Mouse (Mus musculus) right cerebral cortex, postnatal 10 days (tissue): Measurements from ENCODE around the gene Pom121.
"Not testable (repeated sequence)": the region's sequence is repeated elsewhere in the genome, so short reads cannot be mapped to it uniquely, and the experiment has no call there.

Experiments
- DNase-seq, 2 experiments: peaks; one replicate each; pipeline ENCODE4 v3.0.0; 2021; ENCODE audit warnings: low spot score in 2 of 2

The Pom121 gene

GRCm38 (mm10) chr5:135369196-135369595, 25.1 kb downstream of the Pom121 start:
- not testable (repeated sequence) for DNase-seq

DNA sequence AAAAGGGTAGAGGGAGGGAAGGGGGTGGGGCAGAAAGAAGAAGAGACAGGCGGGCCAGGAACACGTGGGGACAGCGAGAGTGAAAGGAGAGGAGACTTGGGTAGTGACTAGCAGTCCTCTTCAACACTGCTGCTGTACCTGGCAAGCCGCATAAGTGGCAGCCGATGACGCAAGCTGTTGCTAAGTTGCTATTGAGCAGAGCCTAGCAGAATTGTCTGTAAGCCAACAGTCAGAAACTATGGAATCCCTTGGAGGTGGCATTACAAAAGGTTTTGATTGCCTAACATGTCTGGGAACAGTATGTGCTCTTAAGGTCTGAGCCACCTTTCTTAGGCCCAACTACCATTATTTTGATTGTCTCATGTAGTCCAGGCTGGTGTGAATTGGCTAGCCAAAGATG, 26.0 kb downstream of the Pom121 start:
- DNase-seq: no peak

DNA sequence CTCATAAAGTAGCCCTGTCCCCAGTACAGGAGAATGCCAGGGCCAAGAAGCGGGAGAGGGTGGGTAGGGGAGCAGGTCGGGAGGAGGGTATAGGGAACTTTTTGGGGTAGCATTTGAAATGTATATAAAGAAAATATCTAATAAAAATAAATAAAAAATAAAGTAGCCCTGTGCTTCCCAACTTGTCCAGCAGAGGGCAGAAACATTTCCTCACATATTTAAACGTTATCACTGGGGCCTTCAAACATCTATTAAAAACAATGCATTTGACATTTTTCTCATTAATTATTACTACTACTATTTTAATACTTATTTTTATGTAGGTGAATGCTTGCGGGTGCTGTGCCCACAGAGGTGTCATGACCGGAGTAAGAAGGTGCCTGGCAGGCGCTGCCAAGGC, 26.5 kb downstream of the Pom121 start:
- DNase-seq: no peak

DNA sequence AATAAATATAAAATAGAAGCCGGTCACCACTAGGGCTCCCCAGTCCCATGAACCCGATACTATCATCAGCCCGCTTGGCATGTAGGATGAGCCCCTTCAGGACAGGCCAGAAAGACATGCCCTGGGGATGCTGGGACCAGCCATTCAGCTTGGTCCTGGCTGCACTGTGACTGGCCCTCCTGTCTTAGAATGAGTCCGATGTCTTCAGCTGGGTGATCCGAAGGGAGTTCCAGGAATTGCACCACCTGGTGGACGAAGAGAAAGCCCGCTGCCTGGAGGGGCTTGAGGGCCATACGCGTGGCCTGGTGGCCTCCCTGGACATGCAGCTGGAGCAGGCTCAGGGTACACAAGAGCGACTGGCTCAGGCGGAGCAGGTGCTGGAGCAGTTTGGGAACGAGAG, 30.8 kb downstream of the Pom121 start:
- no peak for DNase-seq

DNA sequence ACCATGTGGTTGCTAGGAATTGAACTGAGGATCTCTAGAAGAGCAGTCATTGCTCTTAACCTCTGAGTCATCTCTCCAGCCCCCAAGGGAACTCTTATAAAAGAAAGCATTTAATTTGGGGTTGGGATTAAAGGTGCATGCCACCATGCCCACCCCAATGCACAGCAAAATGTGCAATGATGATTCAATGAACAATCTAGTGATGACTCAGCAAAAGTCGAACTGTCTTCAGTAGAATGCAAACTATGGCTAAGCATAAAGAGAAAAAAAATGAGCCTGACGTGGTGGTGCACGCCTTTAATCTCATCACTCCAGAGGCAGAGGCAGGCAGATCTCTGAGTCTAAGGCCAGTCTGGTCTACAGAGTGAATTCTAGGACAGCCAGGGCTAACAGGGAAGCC, 31.8 kb downstream of the Pom121 start:
- no peak for DNase-seq

DNA sequence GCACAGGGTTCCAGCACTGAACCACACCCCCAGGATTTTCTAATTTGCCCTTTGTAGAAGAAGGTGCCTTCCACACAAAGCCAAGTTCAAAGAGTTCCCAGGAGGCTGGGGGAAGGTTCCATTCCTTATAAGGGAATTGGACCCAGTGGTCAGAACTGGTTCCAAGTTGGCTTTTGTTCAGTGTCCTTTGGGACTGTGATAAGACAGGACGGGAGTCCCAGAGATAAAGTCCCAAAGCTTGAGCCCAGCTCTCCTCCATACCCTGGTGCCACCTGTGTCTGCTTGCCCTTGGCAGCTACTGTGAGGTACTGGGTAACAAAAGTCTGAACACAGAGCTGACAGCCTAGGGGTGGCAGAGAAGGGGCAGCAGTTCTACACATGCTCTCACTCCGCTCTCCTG, 34.6 kb downstream of the Pom121 start:
- no peak for DNase-seq

DNA sequence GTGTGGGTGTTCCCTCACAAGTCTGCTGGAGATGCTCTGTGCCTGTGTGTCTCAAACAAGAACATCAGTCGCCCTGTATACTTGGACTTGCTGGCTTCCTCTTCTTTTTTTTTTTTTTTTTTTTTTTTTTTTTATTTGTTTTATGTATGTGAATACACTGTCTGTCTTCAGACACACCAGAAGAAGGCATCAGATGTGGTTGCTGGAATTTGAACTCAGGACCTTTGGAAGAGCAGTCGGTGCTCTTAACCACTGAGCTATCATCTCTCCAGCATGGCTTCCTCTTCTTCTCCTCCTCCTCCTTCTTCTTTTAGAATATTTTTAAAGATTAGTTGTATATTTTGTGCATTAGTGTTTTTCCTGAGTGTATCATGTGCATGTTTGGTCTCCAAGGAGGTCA, 36.8 kb downstream of the Pom121 start:
- DNase-seq: no peak

DNA sequence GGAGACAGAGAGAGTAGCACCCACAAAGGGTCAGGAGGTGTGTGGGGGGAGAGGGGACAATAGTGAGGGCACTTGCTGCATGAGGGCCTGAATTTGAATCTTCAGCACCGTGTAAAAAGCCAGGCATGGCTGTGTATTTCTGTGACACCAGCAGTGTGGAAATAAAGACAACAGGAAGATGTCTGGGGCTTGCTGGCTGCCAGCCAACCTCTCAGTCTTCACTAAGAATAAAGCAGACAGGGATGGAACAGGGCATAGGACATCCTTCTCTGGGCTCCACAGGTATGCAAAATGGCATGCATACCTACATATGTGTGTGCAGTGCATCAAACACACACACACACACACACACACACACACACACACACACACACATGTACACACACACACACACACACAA, 38.3 kb downstream of the Pom121 start:
- no peak for DNase-seq

- DNase-seq: no peak
Measured at GRCm38 (mm10) chr5:135353564-135353963, 40.8 kb downstream of the Pom121 start.

- DNase-seq: no peak
Measured at GRCm38 (mm10) chr5:135352995-135353394, 41.4 kb downstream of the Pom121 start, which contains the start of gene Trim50. Gene Trim50, plus strand, starts transcription at chr5:135353295.

GRCm38 (mm10) chr5:135351606-135352005, 42.7 kb downstream of the Pom121 start:
- no peak for DNase-seq

- no peak for DNase-seq
Measured at GRCm38 (mm10) chr5:135349862-135350261, 44.5 kb downstream of the Pom121 start, which contains the start of gene Fkbp6. Gene Fkbp6, minus strand, starts transcription at chr5:135350044.

GRCm38 (mm10) chr5:135347511-135348011, 46.8 kb downstream of the Pom121 start:
- DNase-seq: no peak

- DNase-seq: no peak
Measured at GRCm38 (mm10) chr5:135346430-135346829, 47.9 kb downstream of the Pom121 start.

- DNase-seq: no peak
Measured at GRCm38 (mm10) chr5:135345989-135346388, 48.4 kb downstream of the Pom121 start.

DNA sequence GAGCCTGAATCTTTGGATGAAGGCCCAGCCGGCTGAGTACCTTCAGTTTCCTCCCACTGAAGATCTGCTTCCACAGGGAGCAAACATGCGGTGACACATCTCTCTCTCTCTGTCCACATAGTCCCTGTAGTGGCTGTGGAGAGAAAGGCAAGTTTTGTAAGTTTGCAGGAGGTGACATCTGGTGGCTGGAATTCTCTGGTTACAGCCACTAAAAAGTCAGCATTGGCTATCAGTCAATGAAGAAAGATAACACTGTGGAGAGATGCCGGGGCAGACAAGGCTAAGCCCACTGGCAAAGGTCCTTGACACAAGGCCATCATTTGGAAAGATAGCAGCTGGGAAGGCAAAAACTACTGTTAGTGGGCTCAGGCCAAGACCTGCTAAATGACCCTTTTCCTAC, 56.8 kb downstream of the Pom121 start:
- no peak for DNase-seq

DNA sequence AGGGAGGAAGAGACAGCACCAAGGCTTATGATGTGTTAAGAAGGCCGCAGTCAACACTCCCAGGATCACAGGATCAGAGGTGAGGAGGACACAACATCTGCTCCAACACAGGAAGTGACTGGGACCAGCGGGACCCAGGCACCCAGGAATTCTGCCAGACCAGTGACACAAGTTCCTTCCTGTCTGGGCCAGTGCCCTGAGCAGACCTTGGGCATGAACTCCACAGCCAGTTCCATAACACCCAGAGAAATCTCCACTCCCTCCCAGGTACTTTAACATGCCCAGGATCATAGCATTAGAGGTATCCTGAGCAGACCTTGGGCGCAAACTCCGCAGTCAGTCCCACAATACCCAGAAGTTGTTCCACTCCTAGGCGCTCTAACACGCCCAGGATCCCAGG, 63.2 kb downstream of the Pom121 start:
- no peak for DNase-seq

DNA sequence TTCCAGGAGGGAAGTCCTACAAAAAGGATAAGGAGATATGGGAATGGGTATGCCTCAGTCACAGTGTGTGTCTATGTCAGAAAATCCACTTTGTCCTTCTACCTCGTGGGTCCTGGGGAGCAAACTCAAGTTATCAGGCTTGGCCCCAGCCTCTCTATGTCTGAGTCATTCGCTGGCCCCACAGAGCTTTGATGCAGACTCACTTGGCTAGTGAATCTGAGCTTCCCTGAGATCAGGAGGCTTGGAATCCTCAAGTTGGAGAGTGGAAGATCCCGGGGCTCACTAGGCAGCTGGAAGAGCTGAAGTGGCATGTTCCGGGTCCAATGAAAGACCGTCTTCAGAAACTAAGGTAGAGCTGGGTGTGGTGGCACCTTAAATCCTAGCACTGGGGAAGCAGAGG, 64.1 kb downstream of the Pom121 start:
- DNase-seq: no peak

DNA sequence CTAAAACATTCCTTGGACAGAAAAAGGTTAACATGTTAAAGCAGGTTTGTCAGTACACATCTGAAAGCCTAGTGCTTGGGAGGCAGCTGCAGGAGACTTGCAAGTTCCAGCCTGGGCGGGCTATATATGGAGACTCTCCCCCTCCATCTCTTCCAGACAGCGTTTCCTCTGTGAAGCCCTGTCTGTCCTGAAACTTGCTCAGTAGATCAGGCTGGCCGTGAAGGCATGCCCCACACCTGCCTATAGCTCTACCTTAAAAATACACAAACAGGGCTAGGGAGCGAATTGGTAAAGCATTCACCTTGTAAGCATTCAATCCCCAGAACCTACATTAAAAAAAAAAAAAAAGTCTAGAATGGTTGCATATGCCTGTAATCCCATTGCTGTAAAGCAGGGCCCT, 64.9 kb downstream of the Pom121 start:
- DNase-seq: no peak
